Mouse (Mus musculus) embryonic facial prominence, embryonic 14.5 days (tissue): ENCODE measurements at regions not wholly inside any gene's neighbourhood (a gene's known extent, or its start where the extent isn't known, plus 50 kb on each side); places are given as distances from the start of the nearest gene placed in this dataset.

ENCODE experiments used
- ATAC-seq: fragments of 200-750 bp; cut with Nextera tagmentation; 2 replicates; pipeline ENCODE4 v1.8.0; 2017; ENCODE audit warnings: low read depth, moderate number of reproducible peaks, moderate TSS enrichment
- DNase-seq: peaks from one replicate; pipeline ENCODE4 v3.0.0-alpha.2; 2015; ENCODE audit warnings: low spot score
- H3K27ac ChIP-seq: fragments of 300-500 bp; sonication (generic); replicated peaks from 2 replicates; pipeline ENCODE4 v1.5.1; 2014; ENCODE audit warnings: low read depth, mild to moderate bottlenecking, low read length, moderate library complexity
- H3K27me3 ChIP-seq: fragments of 300-500 bp; sonication (generic); replicated peaks from 2 replicates; pipeline ENCODE4 v1.6.1; 2014; ENCODE audit warnings: low read length; ENCODE audit not compliant: control insufficient read depth, insufficient read depth
- H3K36me3 ChIP-seq: fragments of 300-500 bp; sonication (generic); 2 replicates; pipeline ENCODE4 v1.6.1; 2014; ENCODE audit warnings: low read length, mixed read lengths; ENCODE audit not compliant: control insufficient read depth, insufficient read depth
- H3K4me1 ChIP-seq: fragments of 300-500 bp; sonication (generic); 2 replicates; pipeline ENCODE4 v1.6.1; 2014; ENCODE audit warnings: antibody characterized with exemption, low read length; ENCODE audit not compliant: control insufficient read depth, insufficient read depth
- H3K4me2 ChIP-seq: fragments of 300-500 bp; sonication (generic); 2 replicates; pipeline ENCODE4 v1.6.1; 2014; ENCODE audit warnings: low read depth, mild to moderate bottlenecking, low read length, moderate library complexity, mixed read lengths
- H3K4me3 ChIP-seq: fragments of 300-500 bp; sonication (generic); 2 replicates; pipeline ENCODE4 v1.5.1; 2014; ENCODE audit warnings: low read depth, mild to moderate bottlenecking, low read length
- H3K9ac ChIP-seq: fragments of 300-500 bp; sonication (generic); 2 replicates; pipeline ENCODE4 v1.6.1; 2014; ENCODE audit warnings: low read depth, mild to moderate bottlenecking, low read length, moderate library complexity, mixed read lengths
- H3K9me3 ChIP-seq: fragments of 300-500 bp; sonication (generic); 2 replicates; pipeline ENCODE4 v1.6.1; 2016; ENCODE audit warnings: low read length; ENCODE audit not compliant: control insufficient read depth
- WGBS: fragments of 180-500 bp; shearing (Covaris S2); extraction: QIAGEN DNeasy Blood & Tissue Kit; methylation state at CpG from one replicate; pipeline ENCODE4 v1.1.7; 2014; 5-methylcytosine and 5-hydroxymethylcytosine counted together

DNA sequence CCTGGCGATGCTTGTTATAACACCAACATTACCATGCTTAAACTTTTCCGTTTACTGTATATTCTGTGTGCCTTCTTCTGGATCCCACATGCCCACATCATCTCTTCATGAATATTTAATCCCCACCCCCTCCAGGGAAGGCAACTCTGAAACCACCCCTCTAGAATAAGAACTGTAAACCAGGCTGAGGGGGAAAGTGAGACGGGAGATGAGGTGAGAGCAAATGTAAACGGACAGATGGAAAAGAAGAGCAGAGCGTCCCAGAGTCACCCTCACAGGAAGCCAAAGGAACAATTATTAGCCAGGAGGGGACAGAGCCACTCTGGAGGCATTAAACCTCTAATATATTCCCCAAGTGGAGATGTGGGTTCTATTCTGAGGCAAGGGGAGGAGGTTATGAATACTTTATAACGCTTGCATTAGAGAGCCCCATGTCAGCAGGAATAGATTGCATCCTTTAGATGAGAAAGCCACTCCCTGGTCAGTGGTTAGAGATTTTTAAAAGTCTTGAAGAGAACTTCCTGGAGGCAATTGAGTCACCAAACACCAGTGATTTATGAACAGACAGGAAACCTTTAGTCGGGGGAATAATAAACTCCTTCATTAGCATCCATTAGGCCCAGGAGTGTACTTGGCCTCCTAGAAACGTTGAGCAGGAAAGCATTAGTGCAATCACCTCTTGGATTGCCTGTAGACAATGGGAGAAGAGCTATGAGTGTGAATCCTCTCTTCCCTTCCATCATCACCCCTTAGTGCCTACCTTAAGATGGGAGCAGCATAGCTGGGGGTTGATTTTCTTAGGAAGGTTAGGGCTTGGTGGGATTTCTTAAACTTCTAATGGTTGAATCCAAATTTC lies 220.1 kb downstream of the Elavl2 start:
- ATAC-seq (peak; percentile 9; the same call in 1 of the 2 replicates), DNase-seq (no peak)
- Histone ChIP-seq H3K4me1 (no peaks in the 10 kb centered on the region), H3K9ac (no peak overlapping the region), H3K4me3 (no peak overlapping the region), H3K27ac (no peak overlapping the region), H3K4me2 (no peak overlapping the region), H3K27me3 (no peaks in the 10 kb centered on the region), H3K36me3 (no peaks in the 10 kb centered on the region), H3K9me3 (no peaks in the 10 kb centered on the region)
- WGBS, result 62% methylated on average over 8 of the region's 8 CpGs

DNA sequence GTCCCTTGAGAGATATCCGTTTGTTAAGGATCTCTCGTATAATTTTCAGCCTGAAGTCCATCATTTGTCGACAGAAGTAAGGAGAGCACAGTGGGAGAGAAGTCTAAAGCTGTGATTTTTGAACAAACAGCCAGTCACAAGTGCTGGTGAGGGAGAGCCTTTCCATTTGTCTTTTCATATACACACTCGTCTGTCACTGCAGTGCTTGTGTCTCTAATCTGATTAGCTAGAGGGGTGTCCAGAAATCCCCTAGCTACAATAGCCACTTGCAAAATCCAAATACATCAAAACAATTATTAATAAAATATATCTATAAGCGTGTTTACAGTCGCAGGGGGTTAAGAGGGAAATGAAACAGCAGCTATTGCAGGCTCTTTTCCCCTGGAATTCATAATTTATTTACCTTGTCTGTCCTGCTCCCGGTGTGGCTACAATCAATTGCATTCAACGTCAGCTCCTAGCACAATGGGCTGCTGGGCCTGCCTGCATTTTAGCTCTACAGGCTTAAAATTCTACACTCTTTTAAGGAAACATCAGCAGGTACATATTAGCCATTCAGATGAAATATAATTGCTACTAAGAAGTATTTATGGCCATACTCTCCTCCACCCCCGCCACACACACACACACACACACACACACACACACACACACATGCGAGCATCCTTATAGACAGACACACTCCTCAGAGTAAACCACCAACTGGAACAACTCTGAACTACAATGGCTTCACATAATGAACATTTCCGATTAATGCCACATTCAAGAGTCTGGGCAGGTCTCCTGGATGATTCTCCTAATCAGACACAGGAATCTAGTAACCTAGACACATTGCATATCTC lies 236.1 kb downstream of the Elavl2 start:
- Histone ChIP-seq H3K4me3 (no peak overlapping the region), H3K4me1 (no peaks in the 10 kb centered on the region), H3K9ac (no peak overlapping the region), H3K27ac (no peak overlapping the region), H3K4me2 (no peak overlapping the region), H3K27me3 (no peaks in the 10 kb centered on the region), H3K9me3 (no peaks in the 10 kb centered on the region), H3K36me3 (no peaks in the 10 kb centered on the region)
- no peak for DNase-seq
- WGBS, result 72% methylated on average over 11 of the region's 11 CpGs
- no peak for ATAC-seq

DNA sequence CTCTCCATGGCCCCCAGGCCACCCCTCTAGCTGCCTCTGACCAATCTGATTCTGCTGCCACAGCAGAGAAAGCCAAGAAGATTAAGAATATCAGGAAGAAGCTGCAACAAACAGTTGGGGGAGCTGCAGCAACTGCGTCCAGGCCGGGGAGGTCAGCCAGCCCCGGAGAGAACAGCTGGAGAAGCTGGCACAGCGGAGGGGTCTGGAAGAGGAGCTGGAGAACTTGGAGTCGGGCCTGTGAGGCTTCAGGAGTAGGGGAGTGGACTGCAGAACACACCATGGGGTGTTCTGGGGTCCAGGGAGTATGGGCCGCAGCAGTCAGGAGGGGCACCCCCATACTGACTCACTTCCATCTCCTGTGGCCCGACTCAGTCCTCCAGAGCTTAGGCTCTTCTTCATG lies 243.5 kb downstream of the Elavl2 start:
- no peak overlapping the region for H3K9ac ChIP-seq
- no peak overlapping the region for H3K4me2 ChIP-seq
- H3K9me3 ChIP-seq, result no peaks in the 10 kb centered on the region
- H3K4me3 ChIP-seq, result no peak overlapping the region
- no peaks in the 10 kb centered on the region for H3K4me1 ChIP-seq
- H3K27me3 ChIP-seq, result no peaks in the 10 kb centered on the region
- DNase-seq, result no peak
- ATAC-seq, result no peak
- no peaks in the 10 kb centered on the region for H3K36me3 ChIP-seq
- WGBS, result 61% methylated on average over 4 of the region's 7 CpGs
- no peak overlapping the region for H3K27ac ChIP-seq

DNA sequence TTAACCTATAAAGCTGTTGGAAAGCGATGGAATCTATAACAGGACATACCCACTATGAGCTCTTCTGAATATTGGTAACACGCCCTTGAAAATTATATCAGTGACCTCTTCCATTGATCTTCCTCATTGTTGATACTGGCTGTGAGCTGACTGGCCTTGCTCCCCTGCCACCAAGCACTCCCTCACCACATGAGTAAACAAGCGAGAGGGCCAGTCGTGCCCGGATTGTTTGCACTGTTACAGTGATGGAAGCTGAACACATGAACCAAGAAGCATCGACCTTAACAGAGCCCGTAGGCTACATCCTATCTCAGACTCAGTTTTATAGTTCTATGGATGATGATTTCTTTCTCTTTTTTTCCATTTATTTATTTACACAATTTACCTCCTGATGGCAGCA lies 255.9 kb downstream of the Elavl2 start:
- 69% methylated on average over 7 of the region's 7 CpGs for whole genome bisulfite sequencing

DNA sequence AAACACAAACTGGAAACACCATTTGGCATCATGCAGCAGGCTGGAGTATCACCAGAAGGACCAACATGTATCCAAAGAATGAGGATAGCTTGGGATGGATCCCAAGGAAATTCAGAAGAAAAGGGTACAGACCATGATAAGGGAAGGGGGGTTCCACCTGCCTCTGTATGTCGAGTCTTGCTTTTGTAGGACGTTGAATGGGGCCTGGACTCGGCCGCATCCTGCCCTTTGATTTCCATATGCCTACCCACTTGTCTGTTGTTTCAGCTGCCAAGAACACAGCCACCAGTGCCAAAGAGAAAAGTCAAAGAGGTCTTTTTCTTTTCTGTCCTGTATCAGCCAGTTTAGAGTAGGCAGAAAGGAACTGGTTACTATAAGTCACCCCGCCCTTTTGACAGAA lies 256.7 kb downstream of the Elavl2 start:
- 73% methylated on average over 5 of the region's 5 CpGs for WGBS
- ATAC-seq (no peak), DNase-seq (no peak)
- Histone ChIP-seq H3K27me3 (no peaks in the 10 kb centered on the region), H3K9ac (no peak overlapping the region), H3K9me3 (no peaks in the 10 kb centered on the region), H3K4me2 (no peak overlapping the region), H3K27ac (no peak overlapping the region), H3K36me3 (no peaks in the 10 kb centered on the region), H3K4me3 (no peak overlapping the region), H3K4me1 (no peaks in the 10 kb centered on the region)

More for the DNA sequence above, 255.9 kb downstream of the Elavl2 start:
- DNase-seq, result no peak
- Histone ChIP-seq H3K36me3 (no peaks in the 10 kb centered on the region), H3K4me2 (no peak overlapping the region), H3K27ac (no peak overlapping the region), H3K9me3 (no peaks in the 10 kb centered on the region), H3K4me1 (no peaks in the 10 kb centered on the region), H3K9ac (no peak overlapping the region), H3K4me3 (no peak overlapping the region), H3K27me3 (no peaks in the 10 kb centered on the region)
- no peak for ATAC-seq

DNA sequence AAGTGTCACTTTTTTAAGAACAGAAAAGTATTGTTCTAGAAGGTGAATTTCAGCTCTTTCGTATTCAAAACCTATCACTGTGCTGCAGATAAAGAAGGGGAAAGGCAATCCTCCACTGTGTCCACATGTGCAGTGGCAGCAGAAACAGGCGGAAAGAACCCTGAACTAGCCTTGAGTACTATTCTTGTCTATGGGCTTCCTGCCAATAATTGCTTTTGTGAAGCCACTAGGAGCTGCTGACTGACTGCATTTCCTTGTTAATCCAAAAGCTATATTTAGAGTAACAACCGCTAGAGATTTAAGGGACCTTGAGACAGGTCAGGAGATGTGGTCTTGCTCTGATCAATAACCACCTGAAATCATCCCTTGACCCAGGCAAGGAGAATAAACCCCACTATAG lies 265.3 kb downstream of the Elavl2 start:
- 74% methylated on average over 3 of the region's 3 CpGs for WGBS
- ATAC-seq (no peak), DNase-seq (peak; percentile 64)
- Histone ChIP-seq H3K9me3 (no peaks in the 10 kb centered on the region), H3K27me3 (no peaks in the 10 kb centered on the region), H3K9ac (no peak overlapping the region), H3K27ac (no peak overlapping the region), H3K4me3 (no peak overlapping the region), H3K4me2 (no peak overlapping the region), H3K4me1 (no peaks in the 10 kb centered on the region), H3K36me3 (no peaks in the 10 kb centered on the region)

DNA sequence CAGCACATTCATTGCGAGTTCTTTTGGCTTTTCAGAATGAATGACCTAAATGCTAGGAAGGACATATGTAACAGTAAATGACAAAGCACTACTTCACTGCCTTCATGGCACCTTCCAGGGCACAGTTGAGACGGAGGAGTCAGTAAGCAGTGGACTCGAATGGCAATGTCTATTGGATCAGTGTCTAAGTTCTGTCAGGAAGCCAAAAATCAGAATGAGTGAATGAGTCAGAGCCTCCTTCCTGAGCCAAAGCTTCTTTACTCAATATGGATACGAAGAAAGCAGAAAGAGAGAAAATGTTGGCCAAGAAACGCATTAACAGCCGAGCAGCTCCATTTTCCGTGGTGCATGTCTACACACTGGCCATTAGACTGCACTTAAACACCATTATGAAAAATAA lies 268.3 kb downstream of the Elavl2 start:
- H3K9me3 ChIP-seq, result no peaks in the 10 kb centered on the region
- ATAC-seq (no peak), DNase-seq (no peak)
- no peak overlapping the region for H3K27ac ChIP-seq
- no peak overlapping the region for H3K9ac ChIP-seq
- H3K4me3 ChIP-seq, result no peak overlapping the region
- no peak overlapping the region for H3K4me2 ChIP-seq
- no peaks in the 10 kb centered on the region for H3K4me1 ChIP-seq
- H3K27me3 ChIP-seq, result no peaks in the 10 kb centered on the region
- 82% methylated on average over 7 of the region's 7 CpGs for WGBS
- no peaks in the 10 kb centered on the region for H3K36me3 ChIP-seq

DNA sequence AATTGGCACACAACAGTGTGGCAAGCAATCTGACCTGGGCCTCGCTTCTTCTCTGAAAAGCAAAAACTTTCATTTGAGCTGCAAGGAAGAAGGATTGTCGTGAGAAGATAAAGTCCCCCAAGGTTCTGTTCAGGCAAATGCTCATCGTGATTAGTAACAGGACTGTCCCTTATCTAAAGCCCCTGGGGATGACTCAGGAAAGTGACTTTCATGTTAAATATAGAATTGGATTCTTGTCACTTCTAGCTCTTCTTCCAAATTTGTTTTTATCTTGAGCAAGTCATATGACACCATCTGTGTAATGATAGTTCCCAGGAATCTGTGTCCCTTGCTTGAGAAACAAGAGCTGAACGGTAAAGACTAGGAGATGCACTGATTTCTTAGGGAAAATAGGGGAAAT lies 280.3 kb downstream of the Elavl2 start:
- Histone ChIP-seq H3K4me3 (no peak overlapping the region), H3K9ac (no peak overlapping the region), H3K27me3 (no peaks in the 10 kb centered on the region), H3K4me2 (no peak overlapping the region), H3K27ac (no peak overlapping the region), H3K36me3 (no peaks in the 10 kb centered on the region), H3K9me3 (no peaks in the 10 kb centered on the region), H3K4me1 (no peaks in the 10 kb centered on the region)
- WGBS, result 64% methylated on average over 4 of the region's 4 CpGs
- ATAC-seq (no peak), DNase-seq (no peak)
